Mouse (Mus musculus) G1E-ER4 (cell line): Measurements from ENCODE around the gene Sept5. TPM values are rescaled to one million over a fixed set of nuclear protein-coding genes. Genes with fewer than 3 reads are reported as not detected.

ENCODE experiments used
- GATA1 ChIP-seq: IDR thresholded peaks from one replicate; pipeline ENCODE4 v1.8.0; 2012; ENCODE audit warnings: low read length, inconsistent platforms
- polyA plus RNA-seq: library from polyadenylated mRNA; stranded (reverse); fragments of >175 nt; gene quantifications from 2 replicates; pipeline ENCODE4 v1.2.3, GENCODE M21; 2012

Sept5 gene
- polyA plus RNA-seq, 1 experiment, result not detected

DNA sequence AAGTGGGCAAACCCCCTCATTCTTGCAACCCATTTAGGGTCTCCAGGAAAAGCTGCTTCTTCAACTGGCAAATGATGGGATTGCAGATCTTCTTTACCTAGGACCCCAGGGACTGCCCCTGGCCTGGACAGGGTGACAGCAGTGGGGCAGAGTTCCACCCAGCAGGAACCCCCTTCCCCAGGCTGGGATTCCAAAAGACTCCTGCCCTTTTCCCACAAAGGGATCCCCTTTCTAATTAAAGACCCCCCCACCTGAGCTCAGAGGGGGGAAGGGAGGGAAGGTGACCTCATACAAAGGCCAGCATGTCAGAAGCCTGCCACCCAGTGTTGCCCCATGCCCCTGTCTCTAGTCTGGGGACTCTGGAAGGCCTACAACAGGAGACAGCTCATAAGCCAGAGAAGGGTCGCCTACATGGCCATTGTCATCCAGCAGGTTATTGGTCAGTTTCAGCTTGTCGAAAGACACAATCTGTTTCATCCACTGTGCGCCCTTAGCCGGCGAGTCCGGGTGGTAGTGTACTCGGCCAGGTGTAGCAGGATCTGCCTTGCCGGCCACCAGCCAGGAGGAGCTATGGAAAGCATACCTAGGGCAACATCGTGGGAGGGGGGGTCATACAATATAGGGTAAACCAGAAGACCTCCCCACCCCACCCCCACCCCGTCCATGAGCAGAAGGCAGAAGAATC lies 45.9 kb downstream of the Sept5 start:
- TF ChIP-seq GATA1, result no peak

DNA sequence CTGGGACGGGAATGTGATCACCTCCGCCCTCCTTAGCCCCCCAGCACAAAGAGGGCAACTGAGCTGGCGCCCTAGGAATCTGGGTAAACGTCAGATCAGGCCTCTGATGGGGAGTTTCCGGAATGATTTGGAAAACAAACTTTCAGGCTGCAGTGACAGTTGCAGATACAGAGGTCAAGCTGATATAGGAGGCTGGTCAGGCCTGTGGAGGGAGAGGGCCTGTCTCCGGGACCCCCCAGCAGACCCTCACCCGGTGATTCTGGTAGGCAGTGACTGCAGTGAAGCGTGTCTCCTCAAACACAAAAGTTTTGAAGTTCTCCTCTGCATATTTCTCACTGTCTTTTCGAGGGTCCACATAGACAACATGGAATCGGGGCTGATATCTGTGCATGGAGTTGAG lies 46.6 kb downstream of the Sept5 start:
- no peak for TF ChIP-seq GATA1

DNA sequence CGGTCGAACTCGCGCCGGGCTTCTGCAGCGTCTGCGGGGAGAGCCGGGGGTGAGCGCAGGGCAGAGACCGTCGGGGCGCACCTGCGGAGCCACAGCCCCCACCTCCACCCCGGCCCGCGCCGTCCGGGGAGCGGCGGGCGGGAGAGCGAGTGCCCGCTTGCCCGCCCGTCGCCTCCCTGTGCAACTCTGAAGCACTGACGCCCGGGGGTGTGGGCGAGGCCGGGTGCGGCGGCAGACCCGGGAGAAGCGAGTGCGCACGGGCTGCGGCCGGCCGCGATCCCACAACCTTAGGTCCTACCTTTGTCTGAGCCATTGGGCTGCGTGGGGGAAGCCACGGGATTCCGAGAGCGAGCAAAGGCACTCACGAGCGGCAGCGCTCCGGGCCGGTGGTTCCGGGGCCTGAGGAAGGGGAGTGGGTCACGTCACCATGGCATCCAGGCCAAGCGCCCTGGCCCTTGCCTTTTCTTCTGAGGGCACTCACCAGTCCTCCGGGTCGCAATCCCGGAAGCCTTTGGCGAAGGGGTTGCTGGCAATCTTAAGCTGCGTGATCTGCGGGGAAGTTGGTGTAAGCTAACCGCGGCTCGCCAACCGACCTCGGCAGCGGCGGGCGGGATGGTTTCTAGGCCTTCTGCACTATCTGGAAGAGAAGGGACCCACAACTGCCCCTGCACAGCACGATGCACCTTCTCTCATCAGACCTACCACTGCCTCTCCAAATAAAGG lies 47.2 kb downstream of the Sept5 start:
- no peak for TF ChIP-seq GATA1

GRCm38 (mm10) chr16:18581623-18582205 lies 48.0 kb downstream of the Sept5 start:
- TF ChIP-seq GATA1, result no peak

- no peak for TF ChIP-seq GATA1
These were observed 48.6 kb downstream of the Sept5 start for GRCm38 (mm10) chr16:18581050-18581622.

- TF ChIP-seq GATA1, result no peak
These were observed 49.4 kb downstream of the Sept5 start for GRCm38 (mm10) chr16:18580389-18580788.

DNA sequence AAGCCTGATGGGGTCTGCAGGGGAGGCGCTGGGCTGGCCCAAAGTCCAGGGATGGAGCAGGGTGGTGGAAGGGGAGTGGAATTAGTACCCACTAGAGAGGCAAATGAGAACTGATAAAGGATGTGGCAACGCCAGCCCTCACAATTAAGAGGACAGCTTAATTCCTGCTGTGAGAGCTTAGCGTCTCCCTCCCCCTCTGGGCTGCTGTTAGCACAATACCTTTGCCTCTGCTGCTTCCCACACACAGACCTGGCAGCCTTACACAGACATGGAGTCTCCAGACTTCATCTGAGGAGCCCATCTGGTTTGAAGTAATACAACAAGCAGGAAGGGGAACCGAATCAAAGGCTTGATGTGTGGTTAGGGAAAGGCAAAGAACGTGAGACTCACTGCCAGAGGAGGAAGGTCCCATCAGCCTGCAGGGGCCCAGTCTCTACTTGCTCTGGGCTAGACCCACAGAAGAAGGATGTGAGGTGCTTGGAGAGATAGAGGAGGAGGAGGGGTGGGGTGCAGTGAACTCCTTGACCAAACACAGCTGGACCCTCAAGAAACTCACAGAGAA lies 52.1 kb downstream of the Sept5 start:
- TF ChIP-seq GATA1, result no peak

GRCm38 (mm10) chr16:18577071-18577470 lies 52.7 kb downstream of the Sept5 start:
- TF ChIP-seq GATA1, result no peak

GRCm38 (mm10) chr16:18574196-18574595 lies 55.6 kb downstream of the Sept5 start:
- no peak for TF ChIP-seq GATA1

Other genes starting within 250 kb of the Sept5 start
- 13.1 and 16.2 TPM in 2 replicates for gene Txnrd2, start 203.6 kb downstream of the Sept5 start, polyA plus RNA-seq
- gene Comt, start 203.1 kb downstream of the Sept5 start, polyA plus RNA-seq, result 37.8 and 85.4 TPM in 2 replicates
- 7.7 and 12.0 TPM in 2 replicates for gene Gnb1l, start 131.2 kb downstream of the Sept5 start, polyA plus RNA-seq
- gene Rtl10, start 131.1 kb downstream of the Sept5 start, polyA plus RNA-seq, result 6.8 and 7.7 TPM in 2 replicates
- gene Tbx1, start 39.3 kb downstream of the Sept5 start, polyA plus RNA-seq, result not detected in 2 replicates
- gene Gp1bb, start 7.6 kb downstream of the Sept5 start, polyA plus RNA-seq, result not detected in 2 replicates
- not detected in 2 replicates for gene Gm49601, start 3.5 kb downstream of the Sept5 start, polyA plus RNA-seq
- gene Cldn5, start 146.9 kb upstream of the Sept5 start, polyA plus RNA-seq, result not detected in 2 replicates
- 7.2 and 11.2 TPM in 2 replicates for gene Ufd1, start 181.8 kb upstream of the Sept5 start, polyA plus RNA-seq
- 30.2 and 30.6 TPM in 2 replicates for gene Cdc45, start 182.0 kb upstream of the Sept5 start, polyA plus RNA-seq
- 49.0 and 60.0 TPM in 2 replicates for gene 2510002D24Rik, start 206.6 kb upstream of the Sept5 start, polyA plus RNA-seq
- gene Gm28539, start 206.6 kb upstream of the Sept5 start, polyA plus RNA-seq, result not detected in 2 replicates
- 18.1 and 20.3 TPM in 2 replicates for gene Mrpl40, start 246.9 kb upstream of the Sept5 start, polyA plus RNA-seq
- gene Hira, start 247.1 kb upstream of the Sept5 start, polyA plus RNA-seq, result 23.0 and 31.1 TPM in 2 replicates